Mouse (Mus musculus) heart, embryonic 10.5 days (tissue): ENCODE measurements around the gene H2afz. TPM values are rescaled to one million over a fixed set of nuclear protein-coding genes. Genes with fewer than 3 reads are reported as not detected.

Experiments
- DNase-seq: peaks from one replicate; pipeline ENCODE4 v3.0.0-alpha.2; 2017; ENCODE audit warnings: low spot score
- H3K27ac ChIP-seq: fragments of 300-500 bp; sonication (generic); 2 replicates; pipeline ENCODE4 v1.5.1; 2016; ENCODE audit warnings: mild to moderate bottlenecking
- H3K27me3 ChIP-seq: fragments of 300-500 bp; sonication (generic); 2 replicates; pipeline ENCODE4 v1.6.1; 2016; ENCODE audit warnings: mild to moderate bottlenecking; ENCODE audit not compliant: poor library complexity, insufficient read depth, severe bottlenecking
- H3K36me3 ChIP-seq: fragments of 300-500 bp; sonication (generic); 2 replicates; pipeline ENCODE4 v1.6.1; 2016; ENCODE audit warnings: mild to moderate bottlenecking, moderate library complexity
- H3K4me1 ChIP-seq: fragments of 300-500 bp; sonication (generic); 2 replicates; pipeline ENCODE4 v1.6.1; 2016; ENCODE audit warnings: mild to moderate bottlenecking
- H3K4me3 ChIP-seq: fragments of 300-500 bp; sonication (generic); 2 replicates; pipeline ENCODE4 v1.5.1; 2016; ENCODE audit warnings: mild to moderate bottlenecking, moderate library complexity
- H3K9me3 ChIP-seq: fragments of 300-500 bp; sonication (generic); 2 replicates; pipeline ENCODE4 v1.6.1; 2016; ENCODE audit warnings: mild to moderate bottlenecking, moderate library complexity
- WGBS: fragments of 180-500 bp; shearing (Covaris S2); methylation state at CpG from one replicate; pipeline ENCODE4 v1.1.7; 2016; 5-methylcytosine and 5-hydroxymethylcytosine counted together
- polyA plus RNA-seq: library from polyadenylated mRNA; unstranded; fragments of >200 nt; fragmentation: Nextera tagmentation; extraction: Ambion mirVana; gene quantifications from 2 replicates; pipeline ENCODE4 v1.2.1, GENCODE M21; 2016

Gene H2afz
- polyA plus RNA-seq, 1 experiment from 2014 or later = 1,931 TPM

DNA sequence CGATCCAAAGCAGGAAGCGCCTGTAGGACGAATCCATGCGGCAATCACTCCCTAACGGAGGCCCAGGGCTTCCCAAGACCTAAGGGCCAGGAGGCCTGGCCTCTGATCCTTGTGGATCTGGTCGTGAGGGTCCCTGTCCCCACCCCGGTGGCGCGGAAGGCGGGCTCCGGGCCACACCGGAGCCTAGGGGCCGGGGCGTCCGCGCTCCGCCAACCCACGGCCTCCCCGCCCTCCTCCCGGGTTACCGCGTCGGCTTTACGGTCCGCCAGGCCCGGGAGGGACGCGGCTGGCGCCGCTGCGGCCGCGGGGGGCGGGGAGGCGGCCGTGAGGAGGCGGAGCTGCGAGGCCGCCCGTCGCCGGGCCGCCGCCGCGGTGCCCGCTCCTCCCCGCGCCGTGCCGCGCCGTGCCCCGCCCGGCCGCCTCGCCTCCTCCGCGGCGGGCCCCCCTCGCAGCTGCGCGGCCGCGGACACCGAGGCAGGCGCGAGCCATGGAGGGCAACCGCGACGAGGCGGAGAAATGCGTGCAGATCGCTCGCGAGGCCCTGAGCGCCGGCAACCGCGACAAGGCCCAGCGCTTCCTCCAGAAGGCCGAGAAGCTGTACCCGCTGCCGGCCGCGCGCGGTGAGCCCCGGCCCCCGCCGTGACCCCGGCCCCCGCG is 3.3 kb downstream of the H2afz start, which contains the start of gene Dnajb14:
Dnajb14 (plus strand) TSS at position 239 of the 657 bp plus-strand sequence.
- Histone ChIP-seq H3K9me3 (no peaks in the 10 kb centered on the region), H3K36me3 (peaks cover 8% of the 10 kb centered on the region), H3K27me3 (no peaks in the 10 kb centered on the region), H3K4me3 (peak within 1 kb of the TSS; percentile 87), H3K4me1 (peaks cover 11% of the 10 kb centered on the region; the same call in 1 of the 2 replicates), H3K27ac (peak within 1 kb of the TSS; percentile 99)
- DNase-seq = no peak
- WGBS = under 1% methylated on average over 65 of the region's 94 CpGs

GRCm38 (mm10) chr3:137868094-137868913 is 4.0 kb downstream of the H2afz start:
- Histone ChIP-seq H3K27me3 (no peaks in the 10 kb centered on the region), H3K4me1 (peaks cover 8% of the 10 kb centered on the region; the same call in 1 of the 2 replicates), H3K9me3 (no peaks in the 10 kb centered on the region), H3K27ac (peak overlapping the region; percentile 99), H3K4me3 (peak overlapping the region; percentile 87), H3K36me3 (peaks cover 8% of the 10 kb centered on the region)
- WGBS = 4% methylated on average over 26 of the region's 26 CpGs
- peak; percentile 82 for DNase-seq

DNA sequence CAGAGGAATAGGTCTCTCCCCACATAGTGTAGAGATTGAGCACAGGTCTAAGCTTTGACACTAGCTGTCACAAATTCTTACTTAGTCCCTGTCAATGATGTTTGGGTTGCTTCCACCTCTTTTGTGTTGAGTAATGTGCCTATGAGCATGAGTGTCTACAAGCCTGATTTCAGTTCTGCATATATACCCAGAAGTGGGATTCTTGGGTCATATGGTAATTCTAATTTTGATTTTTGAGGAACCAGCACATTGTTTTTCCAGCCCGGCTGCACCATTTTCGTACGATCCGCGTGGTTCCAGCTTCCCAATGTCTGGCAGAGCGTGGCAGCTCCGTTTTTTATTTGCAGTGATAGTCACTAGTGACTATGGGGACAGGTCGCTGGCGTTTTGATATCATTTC is 5.1 kb downstream of the H2afz start:
- 95% methylated on average over 9 of the region's 9 CpGs for WGBS
- peaks cover 13% of the 10 kb centered on the region for H3K36me3 ChIP-seq
- H3K27me3 ChIP-seq = no peaks in the 10 kb centered on the region
- H3K9me3 ChIP-seq = no peaks in the 10 kb centered on the region
- no peak overlapping the region for H3K27ac ChIP-seq
- no peak for DNase-seq
- no peak overlapping the region for H3K4me3 ChIP-seq
- peaks cover 7% of the 10 kb centered on the region; the same call in 1 of the 2 replicates for H3K4me1 ChIP-seq

- WGBS = 85% methylated on average over 3 of the region's 3 CpGs
- peaks cover 13% of the 10 kb centered on the region for H3K36me3 ChIP-seq
- H3K4me1 ChIP-seq = no peaks in the 10 kb centered on the region
- H3K9me3 ChIP-seq = no peaks in the 10 kb centered on the region
- H3K27ac ChIP-seq = no peak overlapping the region
- no peaks in the 10 kb centered on the region for H3K27me3 ChIP-seq
- H3K4me3 ChIP-seq = no peak overlapping the region
- DNase-seq = no peak
These were observed 15.0 kb downstream of the H2afz start for GRCm38 (mm10) chr3:137879313-137879712.

DNA sequence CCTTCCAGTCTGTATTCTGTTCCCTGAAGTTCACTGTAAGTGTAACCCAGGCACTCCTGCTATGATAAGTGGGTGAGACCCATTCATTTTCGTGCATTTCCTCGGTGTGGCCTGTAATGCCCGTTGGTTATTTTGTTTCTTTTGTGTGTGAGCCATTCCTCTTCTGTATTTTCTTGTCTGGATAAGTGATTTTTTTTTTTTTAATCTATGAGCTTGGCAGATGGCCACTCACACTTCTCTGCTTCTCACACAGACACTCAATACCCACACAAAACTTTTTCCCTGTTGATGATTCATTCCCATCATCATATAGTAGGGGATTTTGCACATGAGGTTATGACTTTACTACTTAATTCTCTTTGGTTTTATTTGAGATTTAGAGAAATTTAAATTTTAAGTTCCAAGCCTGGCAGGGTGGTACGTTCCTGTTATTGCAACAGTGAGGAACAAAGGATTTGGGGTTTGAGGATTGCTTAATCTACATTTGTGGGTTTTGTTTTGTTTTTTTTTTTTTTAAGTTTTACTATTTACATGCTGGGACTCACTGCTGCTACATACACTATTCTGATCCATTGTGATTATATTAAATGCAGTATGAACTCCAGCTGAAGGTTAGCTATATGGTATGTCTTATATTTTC is 15.9 kb downstream of the H2afz start:
- no peaks in the 10 kb centered on the region for H3K9me3 ChIP-seq
- no peaks in the 10 kb centered on the region for H3K27me3 ChIP-seq
- WGBS = 84% methylated on average over 4 of the region's 4 CpGs
- H3K36me3 ChIP-seq = peaks cover 13% of the 10 kb centered on the region
- H3K4me1 ChIP-seq = no peaks in the 10 kb centered on the region
- no peak overlapping the region for H3K4me3 ChIP-seq
- no peak overlapping the region for H3K27ac ChIP-seq
- DNase-seq = no peak

GRCm38 (mm10) chr3:137881093-137881492 is 16.8 kb downstream of the H2afz start:
- DNase-seq = no peak
- H3K4me1 ChIP-seq = no peaks in the 10 kb centered on the region
- 96% methylated on average over 5 of the region's 5 CpGs for WGBS
- H3K27ac ChIP-seq = no peak overlapping the region
- H3K27me3 ChIP-seq = no peaks in the 10 kb centered on the region
- H3K9me3 ChIP-seq = no peaks in the 10 kb centered on the region
- H3K36me3 ChIP-seq = peaks cover 13% of the 10 kb centered on the region
- H3K4me3 ChIP-seq = no peak overlapping the region

- no peak for DNase-seq
- 81% methylated on average over 7 of the region's 7 CpGs for WGBS
- Histone ChIP-seq H3K36me3 (peaks cover 21% of the 10 kb centered on the region), H3K4me1 (0 out of 2 replicates have a peak, but pooled peaks cover 6% of the 10 kb centered on the region), H3K27ac (no peak overlapping the region), H3K9me3 (no peaks in the 10 kb centered on the region), H3K4me3 (no peak overlapping the region), H3K27me3 (no peaks in the 10 kb centered on the region)
These were observed 23.7 kb downstream of the H2afz start for GRCm38 (mm10) chr3:137887961-137888360.

DNA sequence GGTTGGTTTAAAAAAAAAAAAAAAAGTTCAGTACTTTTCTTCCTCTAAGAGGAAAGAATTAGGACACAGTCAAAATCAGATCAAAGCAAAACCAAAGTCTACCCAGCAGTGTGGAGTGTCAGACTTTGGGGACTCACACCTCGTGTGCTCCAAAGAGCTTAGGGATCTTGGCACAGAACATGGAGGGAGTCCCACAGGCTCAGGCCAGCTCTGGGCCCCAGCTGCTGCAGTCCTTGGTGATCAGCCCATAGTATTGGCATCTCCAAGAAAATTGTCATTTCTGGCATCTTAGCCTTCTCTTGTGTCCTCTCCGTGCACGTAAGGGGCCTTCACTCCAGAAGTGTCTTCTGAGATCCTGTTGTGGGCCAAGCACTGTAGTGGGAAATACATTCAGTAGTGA is 26.8 kb downstream of the H2afz start:
- 0 out of 2 replicates have a peak, but pooled peaks cover 6% of the 10 kb centered on the region for H3K4me1 ChIP-seq
- no peaks in the 10 kb centered on the region for H3K27me3 ChIP-seq
- DNase-seq = no peak
- 76% methylated on average over 3 of the region's 3 CpGs for WGBS
- no peaks in the 10 kb centered on the region for H3K9me3 ChIP-seq
- H3K27ac ChIP-seq = no peak overlapping the region
- H3K36me3 ChIP-seq = peaks cover 38% of the 10 kb centered on the region
- H3K4me3 ChIP-seq = no peak overlapping the region

GRCm38 (mm10) chr3:137892118-137892517 is 27.8 kb downstream of the H2afz start:
- no peaks in the 10 kb centered on the region for H3K27me3 ChIP-seq
- H3K27ac ChIP-seq = no peak overlapping the region
- no peak overlapping the region for H3K4me3 ChIP-seq
- WGBS = 91% methylated on average over 4 of the region's 4 CpGs
- no peak for DNase-seq
- H3K4me1 ChIP-seq = 0 out of 2 replicates have a peak, but pooled peaks cover 6% of the 10 kb centered on the region
- peaks cover 38% of the 10 kb centered on the region for H3K36me3 ChIP-seq
- H3K9me3 ChIP-seq = no peaks in the 10 kb centered on the region

DNA sequence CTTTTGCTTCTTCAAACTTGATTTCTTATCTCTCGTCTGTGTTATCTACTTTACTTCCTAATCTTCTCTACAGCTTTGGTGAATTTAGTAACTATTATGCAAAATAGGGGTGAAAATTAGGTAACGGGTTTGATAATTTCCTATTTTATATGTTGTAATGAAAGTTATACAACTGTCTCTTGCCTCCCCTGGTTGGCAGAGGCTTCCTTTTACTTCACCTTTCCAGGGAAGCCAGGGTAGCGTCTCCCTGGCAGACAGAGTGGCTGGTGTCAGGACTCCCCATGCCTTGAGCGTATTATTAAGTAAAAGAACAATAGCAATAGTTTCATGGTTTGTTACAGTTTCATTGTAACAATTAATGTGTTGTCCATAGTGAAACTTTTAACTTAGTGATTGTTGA is 29.5 kb downstream of the H2afz start:
- H3K9me3 ChIP-seq = no peaks in the 10 kb centered on the region
- H3K36me3 ChIP-seq = peaks cover 45% of the 10 kb centered on the region
- no peaks in the 10 kb centered on the region for H3K27me3 ChIP-seq
- no peak overlapping the region for H3K4me3 ChIP-seq
- 0 out of 2 replicates have a peak, but pooled peaks cover 6% of the 10 kb centered on the region for H3K4me1 ChIP-seq
- H3K27ac ChIP-seq = no peak overlapping the region
- DNase-seq = no peak
- WGBS = 87% methylated on average over 4 of the region's 4 CpGs

- Histone ChIP-seq H3K27ac (no peak overlapping the region), H3K27me3 (no peaks in the 10 kb centered on the region), H3K9me3 (no peaks in the 10 kb centered on the region), H3K36me3 (peaks cover 32% of the 10 kb centered on the region), H3K4me3 (no peak overlapping the region), H3K4me1 (0 out of 2 replicates have a peak, but pooled peaks cover 6% of the 10 kb centered on the region)
- no peak for DNase-seq
- WGBS = 82% methylated on average over 3 of the region's 3 CpGs
These were observed 30.9 kb downstream of the H2afz start for GRCm38 (mm10) chr3:137895196-137895595.

- H3K4me3 ChIP-seq = no peak overlapping the region
- WGBS = 84% methylated on average over 4 of the region's 4 CpGs
- no peak overlapping the region for H3K27ac ChIP-seq
- no peaks in the 10 kb centered on the region for H3K27me3 ChIP-seq
- H3K36me3 ChIP-seq = peaks cover 31% of the 10 kb centered on the region
- 0 out of 2 replicates have a peak, but pooled peaks cover 3% of the 10 kb centered on the region for H3K4me1 ChIP-seq
- no peak for DNase-seq
- no peaks in the 10 kb centered on the region for H3K9me3 ChIP-seq
These were observed 32.1 kb downstream of the H2afz start for GRCm38 (mm10) chr3:137896386-137896785.

GRCm38 (mm10) chr3:137896867-137897266 is 32.6 kb downstream of the H2afz start:
- peaks cover 31% of the 10 kb centered on the region for H3K36me3 ChIP-seq
- 89% methylated on average over 3 of the region's 3 CpGs for WGBS
- H3K27me3 ChIP-seq = no peaks in the 10 kb centered on the region
- DNase-seq = no peak
- no peak overlapping the region for H3K4me3 ChIP-seq
- no peak overlapping the region for H3K27ac ChIP-seq
- H3K4me1 ChIP-seq = no peaks in the 10 kb centered on the region
- no peaks in the 10 kb centered on the region for H3K9me3 ChIP-seq
